Mouse (Mus musculus) brain, embryonic 14.5 days (tissue): Measurements from ENCODE around the gene I0C0044D17Rik.

Experiments
- CTCF ChIP-seq: fragments of 200-500 bp; IDR thresholded peaks from 2 replicates; pipeline ENCODE4 v1.5.1; 2012; ENCODE audit warnings: inconsistent platforms, mild to moderate bottlenecking, moderate library complexity, borderline replicate concordance; ENCODE audit not compliant: insufficient read depth, insufficient read length; ENCODE audit errors: extremely low read depth
- POLR2A ChIP-seq: fragments of 200-500 bp; IDR thresholded peaks from 2 replicates; pipeline ENCODE4 v1.6.1; 2012; ENCODE audit warnings: mild to moderate bottlenecking, inconsistent platforms, borderline replicate concordance; ENCODE audit not compliant: poor library complexity, insufficient read depth, insufficient read length, severe bottlenecking; ENCODE audit errors: extremely low read depth

DNA sequence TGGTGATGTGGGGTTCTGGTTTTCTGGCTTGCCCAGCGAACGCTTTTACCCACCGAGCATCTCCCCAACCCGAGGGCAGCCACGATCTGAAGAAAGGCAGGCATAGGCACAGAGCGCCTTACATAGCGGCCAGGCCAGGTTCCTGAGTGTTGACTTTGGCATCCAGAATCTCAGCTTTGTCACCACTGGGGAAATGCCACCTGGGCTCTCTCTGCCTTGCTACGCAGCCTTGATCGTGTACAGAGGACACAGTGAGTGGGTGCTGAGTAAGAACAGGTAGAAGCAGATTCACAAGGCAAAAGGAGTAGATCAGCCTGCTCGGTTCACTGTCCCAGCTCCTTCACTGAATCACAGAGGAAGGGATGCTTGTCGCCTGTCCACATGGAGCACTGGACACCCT is 21.9 kb downstream of the I0C0044D17Rik start:
- no peak for TF ChIP-seq CTCF
- TF ChIP-seq POLR2A, result no peak
